Mouse (Mus musculus): ENCODE results near the gene Sprr4.
"Not testable (repeated sequence)": the region's sequence is repeated elsewhere in the genome, so short reads cannot be mapped to it uniquely, and the experiment has no call there.

Gene Sprr4

DNA sequence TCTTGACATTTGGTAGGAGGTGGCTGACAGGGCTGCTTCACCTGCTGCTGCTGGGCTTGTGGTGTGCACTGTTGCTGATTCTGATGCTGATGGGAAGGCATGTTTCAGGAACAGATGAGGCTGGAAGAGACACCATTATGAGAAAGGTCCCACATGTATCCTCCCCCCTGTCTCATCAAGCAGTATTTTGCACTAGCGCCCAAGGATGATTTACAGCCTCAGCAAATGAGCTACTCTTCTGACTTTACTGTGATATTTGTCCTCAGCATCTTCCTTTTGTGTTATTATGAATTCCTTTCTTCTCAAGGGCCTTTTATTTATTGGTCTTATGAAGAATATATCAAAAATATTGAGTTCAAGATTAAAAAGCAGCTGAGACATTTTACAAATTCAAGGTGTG is at the start of gene Sprr4:
Gene Sprr4 (minus strand): TSS at position 101 of the 400 bp plus-strand sequence.
- DNase-seq = no peak

- DNase-seq = no peak
Observed at GRCm38 (mm10) chr3:92534411-92534810, 34.1 kb upstream of the Sprr4 start, which contains the start of gene 2310046K23Rik. Gene 2310046K23Rik (minus strand): TSS chr3:92534511.

GRCm38 (mm10) chr3:92512325-92512724 is 12.0 kb upstream of the Sprr4 start:
- DNase-seq = no peak

GRCm38 (mm10) chr3:92510786-92511185 is 10.5 kb upstream of the Sprr4 start:
- no peak for DNase-seq

DNA sequence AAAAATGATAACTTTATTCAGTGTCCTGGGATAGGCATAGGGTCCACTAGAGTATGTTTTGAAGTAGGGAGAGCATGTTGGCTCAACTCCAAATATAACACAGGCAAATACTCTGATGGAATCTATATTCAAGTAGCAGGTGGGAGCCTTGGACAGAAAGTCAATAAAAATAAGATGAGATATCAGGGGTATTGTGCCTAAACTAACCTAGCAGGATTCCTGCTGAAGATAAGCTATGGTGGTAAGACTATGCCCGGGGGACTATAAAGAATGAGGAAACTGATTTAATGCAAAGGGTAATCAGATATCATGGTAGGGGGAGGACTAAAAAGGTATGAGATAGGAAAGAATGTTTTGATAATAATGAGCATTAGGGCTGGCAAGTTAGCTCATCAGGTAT is 7.9 kb upstream of the Sprr4 start:
- no peak for DNase-seq

GRCm38 (mm10) chr3:92503528-92503927 is 3.2 kb upstream of the Sprr4 start:
- no peak for DNase-seq

DNA sequence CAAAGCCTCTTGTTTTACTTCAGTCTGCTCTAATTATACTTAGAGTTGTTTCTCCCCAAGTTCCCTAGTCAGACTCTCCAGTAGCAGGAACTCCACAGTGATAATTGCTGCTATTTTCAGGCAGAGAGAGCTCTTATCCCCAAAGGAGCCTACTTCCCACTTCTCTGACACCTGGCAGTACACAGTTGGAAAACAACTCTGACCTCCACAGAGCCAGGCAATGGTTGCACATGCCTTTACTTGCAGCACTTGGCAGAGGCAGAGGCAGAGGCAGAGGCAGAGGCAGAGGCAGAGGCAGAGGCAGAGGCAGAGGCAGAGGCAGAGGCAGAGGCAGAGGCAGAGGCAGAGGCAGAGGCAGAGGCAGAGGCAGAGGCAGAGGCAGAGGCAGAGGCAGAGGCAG is 10.0 kb downstream of the Sprr4 start:
- not testable (repeated sequence) for DNase-seq

DNA sequence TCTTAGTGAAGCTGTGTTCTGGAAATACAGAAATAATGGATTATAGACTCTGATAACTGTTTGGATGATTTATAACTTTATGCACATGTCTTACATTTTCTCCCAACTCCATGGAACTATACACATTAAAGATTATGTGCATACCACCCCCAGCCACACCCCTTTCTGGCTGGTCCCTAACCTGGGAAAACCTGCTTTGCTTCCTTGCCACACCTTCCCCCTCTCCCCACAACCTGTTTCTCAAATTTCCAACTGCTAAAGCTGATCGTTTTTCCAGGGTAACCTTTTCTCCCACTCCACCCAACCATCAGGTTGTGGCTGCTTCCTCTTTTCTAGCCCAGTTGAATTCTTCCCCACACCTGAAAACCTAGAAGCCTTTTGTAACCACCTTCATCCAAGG is 14.0 kb downstream of the Sprr4 start:
- DNase-seq = no peak

DNA sequence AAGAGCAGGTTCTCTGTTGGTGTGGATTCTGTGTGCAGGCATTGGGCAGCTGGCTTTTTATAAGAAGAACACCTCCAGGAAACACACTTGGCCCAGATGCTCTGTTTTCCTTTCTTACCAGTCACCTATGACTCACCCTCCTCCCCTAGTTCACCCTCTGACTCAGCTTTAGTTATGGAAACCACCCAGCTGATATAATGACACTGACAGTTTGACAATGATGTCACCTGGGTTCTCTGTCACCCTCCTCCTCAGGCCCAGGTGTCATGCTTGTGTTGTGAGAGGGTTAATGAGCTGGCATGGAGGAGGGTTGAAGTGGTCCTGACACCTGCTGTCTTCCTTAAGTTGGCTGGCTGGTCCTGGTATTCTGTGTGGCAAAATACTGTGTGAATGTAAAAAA is 14.4 kb downstream of the Sprr4 start, which contains the start of gene Sprr1a:
Gene Sprr1a (minus strand): TSS at position 33 of the 400 bp plus-strand sequence.
- DNase-seq = no peak

DNA sequence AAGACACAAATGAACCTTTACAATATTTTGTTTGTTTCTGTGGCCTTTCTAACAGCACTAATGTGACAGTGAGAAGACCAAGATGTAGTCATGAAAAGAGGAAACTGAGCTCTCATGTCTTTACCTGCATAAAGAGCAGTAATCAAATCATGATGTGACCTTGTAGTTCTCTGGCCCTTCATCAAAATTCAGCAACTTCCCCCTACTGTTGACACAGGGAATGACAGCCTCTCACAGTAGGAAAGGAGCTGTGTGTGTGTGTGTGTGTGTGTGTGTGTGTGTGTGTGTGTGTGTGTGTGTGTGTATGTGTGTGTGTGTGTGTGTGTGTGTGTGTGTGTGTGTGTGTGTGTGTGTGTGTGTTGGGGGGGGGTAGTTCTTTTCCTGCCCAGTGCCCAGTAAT is 19.0 kb downstream of the Sprr4 start:
- DNase-seq = not testable (repeated sequence)

- DNase-seq = no peak
Observed at GRCm38 (mm10) chr3:92470111-92470510, 30.2 kb downstream of the Sprr4 start.

DNA sequence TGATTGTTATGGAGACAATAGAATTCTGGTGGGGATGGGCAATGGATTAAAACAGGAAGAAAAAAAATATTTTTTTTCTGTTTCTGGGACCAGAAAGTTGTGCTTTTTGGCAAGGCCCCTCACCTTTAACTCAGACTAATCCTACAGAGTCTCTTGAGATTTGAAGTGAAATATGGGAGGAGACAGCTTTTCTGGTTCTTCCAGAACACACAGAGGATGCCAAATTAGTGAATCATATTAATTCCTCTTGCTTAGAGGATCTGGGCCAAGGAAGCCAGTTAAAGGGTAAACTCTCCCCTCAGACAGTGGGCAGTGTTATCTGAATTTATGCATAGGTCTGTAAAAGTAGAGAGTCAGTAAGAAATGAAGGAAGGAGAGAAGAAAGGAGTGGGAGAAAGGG is 32.9 kb downstream of the Sprr4 start:
- DNase-seq = no peak

- no peak for DNase-seq
Observed at GRCm38 (mm10) chr3:92466576-92466975, 33.7 kb downstream of the Sprr4 start.

- no peak for DNase-seq
Observed at GRCm38 (mm10) chr3:92458620-92459019, 41.7 kb downstream of the Sprr4 start, which contains the start of gene Sprr3. Gene Sprr3 (minus strand): TSS chr3:92458720.

DNA sequence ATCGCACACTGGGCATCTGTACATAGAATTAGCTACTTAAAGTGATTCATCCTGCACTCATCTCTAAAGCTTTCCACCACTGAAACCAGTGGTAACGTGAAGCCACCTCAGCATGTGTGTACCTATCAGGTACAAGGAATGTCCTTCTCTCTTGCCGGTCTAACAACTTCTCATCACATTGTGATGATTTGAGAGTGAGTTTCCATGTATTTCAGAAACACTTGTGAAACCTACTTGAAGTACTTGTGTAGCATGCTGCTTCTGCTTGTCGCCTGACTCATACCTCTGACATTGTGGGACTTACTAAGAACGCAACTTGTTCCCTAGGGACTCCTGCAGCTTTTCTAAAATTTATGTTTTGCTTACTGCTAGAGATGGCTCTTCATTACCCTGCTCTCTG is 45.1 kb downstream of the Sprr4 start:
- DNase-seq = no peak
